Mouse (Mus musculus) heart, adult 18-20 months (tissue): Measurements from ENCODE around the gene Ttc36. TPM values are rescaled to one million over a fixed set of nuclear protein-coding genes. Genes with fewer than 3 reads are reported as not detected.
"Not testable (repeated sequence)": the region's sequence is repeated elsewhere in the genome, so short reads cannot be mapped to it uniquely, and the experiment has no call there.

Experiments used
- DNase-seq, 2 experiments: peaks; one replicate each; pipeline ENCODE4 v3.0.0; 2021 to 2022; ENCODE audit warnings: mixed read lengths in 1 of 2
- total RNA-seq, 2 experiments: library from RNA; stranded (reverse); gene quantifications; 2 replicates each; pipeline ENCODE4 v1.2.3; 2021

The Ttc36 gene
- total RNA-seq, 2 experiments from 2014 or later = 0.72 to 0.80 TPM

GRCm38 (mm10) chr9:44772750-44773651, 29.9 kb downstream of the Ttc36 start:
- peak; percentile 95 to 96 for DNase-seq

DNA sequence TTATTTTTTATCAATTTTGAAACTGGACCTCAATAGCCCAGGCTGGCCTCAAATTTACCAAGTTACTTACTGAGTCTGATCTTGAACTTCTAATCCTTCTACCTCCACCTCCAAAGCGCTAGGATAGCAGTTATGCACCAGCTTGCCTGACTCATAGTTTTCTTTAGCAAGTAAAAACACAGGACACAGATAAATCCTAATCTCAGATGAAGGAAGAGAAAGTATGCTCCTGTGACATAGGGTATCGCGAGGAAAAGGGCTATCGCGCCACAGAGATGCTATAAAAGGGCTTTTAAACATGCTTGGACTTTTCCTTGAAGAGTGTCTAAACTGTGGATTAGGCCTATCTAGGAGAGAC, 30.5 kb downstream of the Ttc36 start:
- no peak for DNase-seq

- DNase-seq = no peak
Observed at GRCm38 (mm10) chr9:44771376-44771775, 31.5 kb downstream of the Ttc36 start.

DNA sequence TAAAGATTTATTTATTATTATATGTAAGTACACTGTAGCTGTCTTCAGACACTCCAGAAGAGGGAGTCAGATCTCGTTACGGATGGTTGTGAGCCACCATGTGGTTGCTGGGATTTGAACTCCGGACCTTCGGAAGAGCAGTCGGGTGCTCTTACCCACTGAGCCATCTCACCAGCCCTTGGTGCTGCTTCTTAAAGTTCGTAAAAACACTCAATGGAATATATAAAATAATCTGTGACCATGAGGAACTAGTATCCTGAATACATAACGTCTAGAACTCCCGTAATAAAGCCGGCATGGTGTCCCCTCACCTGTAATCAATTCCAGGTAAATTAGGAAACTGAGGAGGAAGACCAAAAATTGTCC, 34.9 kb downstream of the Ttc36 start:
- DNase-seq = not testable (repeated sequence)

- peak; percentile 88 for DNase-seq
Observed at GRCm38 (mm10) chr9:44767101-44768028, 35.5 kb downstream of the Ttc36 start, which contains the start of the genes Arcn1 and Ift46. TSS of gene Arcn1 (minus strand) at chr9:44767845. TSS of gene Ift46 (plus strand) at chr9:44767908.

GRCm38 (mm10) chr9:44760873-44761272, 42.0 kb downstream of the Ttc36 start:
- no peak for DNase-seq

Other genes starting within 250 kb of the Ttc36 start
- 1 to 10 TPM in 1 of 2 experiments, under 1 TPM in 1; 0.37 to 2.8 TPM for gene Cxcr5, start 241.2 kb downstream of the Ttc36 start, total RNA-seq
- gene Ddx6, start 198.2 kb downstream of the Ttc36 start, total RNA-seq = 10 to 100 TPM; 89.2 to 90.7 TPM
- not detected for gene Treh, start 129.8 kb downstream of the Ttc36 start, total RNA-seq
- 100 to 1,000 TPM; 109 to 125 TPM for gene Phldb1, start 67.9 kb downstream of the Ttc36 start, total RNA-seq
- 10 to 100 TPM; 82.7 to 82.8 TPM for gene Arcn1, start 35.2 kb downstream of the Ttc36 start, total RNA-seq
- gene Ift46, start 35.2 kb downstream of the Ttc36 start, total RNA-seq = 10 to 100 TPM; 18.1 to 29.7 TPM
- 10 to 100 TPM; 15.1 to 15.6 TPM for gene Tmem25, start 3.8 kb downstream of the Ttc36 start, total RNA-seq
- gene Kmt2a, start 78.2 kb upstream of the Ttc36 start, total RNA-seq = 10 to 100 TPM; 24.9 to 28.1 TPM
- 1,000 to 10,000 TPM; 1,708 to 2,082 TPM for gene Atp5l, start 117.7 kb upstream of the Ttc36 start, total RNA-seq
- gene Ube4a, start 162.5 kb upstream of the Ttc36 start, total RNA-seq = 10 to 100 TPM; 33.8 to 35.5 TPM
- 1 to 10 TPM in 1 of 2 experiments, under 1 TPM in 1; 0.62 to 4.6 TPM for gene Cd3g, start 177.4 kb upstream of the Ttc36 start, total RNA-seq
- gene Cd3d, start 178.7 kb upstream of the Ttc36 start, total RNA-seq = 1 to 10 TPM in 1 of 2 experiments, not detected in 1; 4.1 TPM
- 1 to 10 TPM in 1 of 2 experiments, under 1 TPM in 1; 0.47 to 6.4 TPM for gene Cd3e, start 206.6 kb upstream of the Ttc36 start, total RNA-seq
- gene Mpzl2, start 236.7 kb upstream of the Ttc36 start, total RNA-seq = 1 to 10 TPM in 1 of 2 experiments, under 1 TPM in 1; 0.62 to 2.3 TPM